Mouse (Mus musculus) ES-Bruce4 (cell line): ENCODE data around the gene Scgn.

Experiments
- CTCF ChIP-seq: IDR thresholded peaks from one replicate; pipeline ENCODE4 v1.8.1; 2011; ENCODE audit warnings: low read depth, low read length
- EP300 ChIP-seq: IDR thresholded peaks from 2 replicates; pipeline ENCODE4 v1.6.1; 2011; ENCODE audit warnings: low read depth, low read length; ENCODE audit not compliant: insufficient read depth
- POLR2A ChIP-seq: IDR thresholded peaks from one replicate; pipeline ENCODE4 v1.8.1; 2011; ENCODE audit warnings: low read length; ENCODE audit not compliant: insufficient read depth

DNA sequence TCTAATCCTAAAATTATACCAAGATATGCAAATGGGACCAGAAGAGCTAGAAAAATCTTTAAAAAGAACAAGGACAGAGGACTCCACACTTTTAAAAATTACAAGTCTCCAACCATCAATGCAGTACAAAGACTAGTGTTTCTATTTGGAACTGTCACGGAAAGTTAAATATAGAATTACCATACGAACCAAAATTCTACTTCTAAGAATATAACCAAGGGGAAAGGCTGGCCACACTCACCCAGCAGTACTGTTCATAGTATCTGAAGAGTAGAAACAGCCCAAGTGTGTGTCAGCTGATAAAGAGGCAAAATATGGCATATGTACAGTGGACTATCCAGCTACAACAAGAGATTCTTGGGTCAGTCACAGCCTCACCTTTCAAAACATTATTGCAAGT lies 26.1 kb downstream of the Scgn start:
- TF ChIP-seq CTCF (no peak), POLR2A (no peak), EP300 (no peak)
